In the genomic region with DNA sequence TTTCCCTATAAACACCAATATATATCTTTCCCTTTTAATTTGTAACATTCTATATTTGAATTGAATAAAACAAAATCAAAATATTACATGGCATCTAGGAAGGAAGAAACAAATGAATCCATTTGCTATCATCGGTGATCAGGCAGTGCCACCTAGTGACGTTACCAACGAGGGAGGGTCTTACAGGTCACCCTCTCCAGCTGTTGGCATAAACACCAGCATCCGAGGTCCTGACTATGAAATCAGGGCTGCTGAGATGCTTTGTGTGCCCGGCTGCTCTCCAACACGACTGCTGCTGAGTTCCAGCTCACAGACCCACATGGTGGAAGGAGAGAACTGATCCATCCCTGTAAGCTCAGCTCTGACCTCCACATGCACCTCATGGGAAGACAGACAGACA, we compare ENCODE assay signal across 10 mouse cellular contexts. TPM values are rescaled to one million over a fixed set of nuclear protein-coding genes. Genes with fewer than 3 reads are reported as not detected.
DNase-seq lines count a peak whose midpoint lies in the region; ATAC-seq lines count a peak whose summit lies in the region.
"Had no signal": no experiment of that assay in that cellular context is flagged by ENCODE, and none has a peak within 500 bp of the region (broad histone marks: within the 10 kb centered on the region; RNA-seq: fewer than 3 reads in every experiment).

No protein-coding gene starts in this region.

- no peak overlapping the region for H3K4me3 ChIP-seq in limb, embryonic 10.5 days
- H3K4me3 ChIP-seq: embryonic facial prominence, embryonic 13.5 days had no signal

- no peaks in the 10 kb centered on the region for H3K27me3 ChIP-seq in limb, embryonic 10.5 days (ENCODE audit: low read depth, poor library complexity, severe bottlenecking)
- H3K27me3 ChIP-seq: embryonic facial prominence, embryonic 13.5 days had no signal

- no peak overlapping the region for H3K27ac ChIP-seq in limb, embryonic 10.5 days
- H3K27ac ChIP-seq: embryonic facial prominence, embryonic 13.5 days; macrophage had no signal

- peak; percentile 17 to 22 for DNase-seq in kidney, postnatal 4 days
- no peak for DNase-seq in kidney, adult 11 months
- peak; percentile 9 for DNase-seq in Muller cell, postnatal 12 days (ENCODE audit: inconsistent ontology term)
- DNase-seq in cerebellum, postnatal 14 days = peak; percentile 55 to 63
- peak; percentile 11 for DNase-seq in mesoderm, embryonic 11.5 days (ENCODE audit: low read depth, low spot score)
- no peak for DNase-seq in limb, embryonic 10.5 days (ENCODE audit: low spot score)
- no peak for DNase-seq in right cerebral cortex, postnatal 14 days

- peaks cover 83% of the 10 kb centered on the region for H3K36me3 ChIP-seq in limb, embryonic 10.5 days

- WGBS in limb, embryonic 10.5 days = 82% methylated on average over 6 of the region's 6 CpGs

- H3K4me1 ChIP-seq in limb, embryonic 10.5 days = no peaks in the 10 kb centered on the region
- H3K4me1 ChIP-seq: embryonic facial prominence, embryonic 13.5 days had no signal

- H3K9me3 ChIP-seq in limb, embryonic 10.5 days (replicated peaks) = no peaks in the 10 kb centered on the region
- H3K9me3 ChIP-seq: embryonic facial prominence, embryonic 13.5 days had no signal

- no peak for ATAC-seq in CD4-positive, CD25-positive, alpha-beta regulatory T cell, adult 4 months

RNA-seq across cellular contexts. Expression of gene Kmo, which starts 16.8 kb away (rescaled TPM):
- polyA plus RNA-seq in limb, embryonic 10.5 days (2016; fragmentation: Nextera tagmentation; extraction: Ambion mirVana) = 0.15 TPM in 1 of 2 replicates, not detected in the other
- polyA plus RNA-seq in CD4-positive, CD25-positive, alpha-beta regulatory T cell, adult 4 months (2017; shearing (Covaris generic)) = 1 to 10 TPM in 1 of 2 experiments, under 1 TPM in 1; 0.86 to 1.2 TPM

RNA-seq across cellular contexts. Expression of gene Fh1, which starts 22.0 kb away (rescaled TPM):
- 117 and 135 TPM in 2 replicates for polyA plus RNA-seq in limb, embryonic 10.5 days (2016; fragmentation: Nextera tagmentation; extraction: Ambion mirVana)
- 10 to 100 TPM; 55.8 to 66.7 TPM for polyA plus RNA-seq in CD4-positive, CD25-positive, alpha-beta regulatory T cell, adult 4 months (2017; shearing (Covaris generic))

Comparison
In these comparisons a context has a peak if more than half of its experiments do, and no peak if none do; other contexts are left out.
1. DNase-seq: peak in kidney, postnatal 4 days (2 of 2), Muller cell, postnatal 12 days (single experiment), cerebellum, postnatal 14 days (2 of 2) and mesoderm, embryonic 11.5 days (single experiment); none in kidney, adult 11 months (single experiment), limb, embryonic 10.5 days (single experiment) and right cerebral cortex, postnatal 14 days (single experiment).